Mouse (Mus musculus): ENCODE measurements around the gene Gm49383. TPM values are rescaled to one million over a fixed set of nuclear protein-coding genes. Genes with fewer than 3 reads are reported as not detected.

The Gm49383 gene
- total RNA-seq, 1 experiment: 11.7 TPM

GRCm38 (mm10) chr12:69220613-69221277, 23.8 kb upstream of the Gm49383 start:
- Histone ChIP-seq H3K36me3 (ENCODE audit: control insufficient read depth, insufficient read depth, low read length, poor library complexity, severe bottlenecking) (peaks cover 27% of the 10 kb centered on the region; the same call in 1 of the 2 replicates), H3K27ac (ENCODE audit: insufficient read depth, low read depth, low read length, poor library complexity, severe bottlenecking) (no peak overlapping the region), H3K4me3 (ENCODE audit: insufficient read depth in 1 of 2, low read depth in 1 of 2, low read length in 2 of 2, poor library complexity in 1 of 2, severe bottlenecking in 1 of 2) (no peak overlapping the region; a peak in 1 of 4 replicates), H3K9me3 (ENCODE audit: control insufficient read depth, insufficient read depth, low read depth, low read length) (no peaks in the 10 kb centered on the region), H3K9ac (ENCODE audit: insufficient read depth, low read depth, low read length, poor library complexity, severe bottlenecking) (no peak overlapping the region; the same call in 1 of the 2 replicates), H3K4me1 (ENCODE audit: control insufficient read depth in 2 of 2, insufficient read depth in 2 of 2, low read length in 2 of 2, poor library complexity in 1 of 2) (peaks cover 0 to 2% of the 10 kb centered on the region in 2 experiments; a peak in 1 of 4 replicates)
- no peak for TF ChIP-seq HCFC1 (IDR thresholded peaks at IDR 0.05; ENCODE audit: borderline replicate concordance, insufficient read depth, low read length)
- TF ChIP-seq CHD2 (IDR thresholded peaks at IDR 0.05; ENCODE audit: low read depth, low read length): no peak
- TF ChIP-seq MAFK (IDR thresholded peaks at IDR 0.05; ENCODE audit: insufficient read depth, low read depth, low read length): no peak
- no peak for TF ChIP-seq ZNF384 (IDR thresholded peaks at IDR 0.05; ENCODE audit: low read depth, low read length)
- no peak for TF ChIP-seq ZC3H11A (IDR thresholded peaks at IDR 0.05; ENCODE audit: borderline replicate concordance, low read depth, low read length)
- in situ Hi-C loops (cut with MboI; ENCODE audit: low sequenced_read_pairs in 2 of 2, unreplicated experiment in 2 of 2): no loop called here
- DNase-seq (ENCODE audit: low read depth, low spot score): no peak

GRCm38 (mm10) chr12:69216587-69216986, 19.7 kb upstream of the Gm49383 start:
- DNase-seq (ENCODE audit: low read depth, low spot score): no peak
- H3K9ac ChIP-seq (ENCODE audit: insufficient read depth, low read depth, low read length, poor library complexity, severe bottlenecking): no peak overlapping the region
- no peaks in the 10 kb centered on the region for H3K9me3 ChIP-seq (ENCODE audit: control insufficient read depth, insufficient read depth, low read depth, low read length)
- H3K36me3 ChIP-seq (ENCODE audit: control insufficient read depth, insufficient read depth, low read length, poor library complexity, severe bottlenecking): peaks cover 37% of the 10 kb centered on the region
- TF ChIP-seq HCFC1 (IDR thresholded peaks at IDR 0.05; ENCODE audit: borderline replicate concordance, insufficient read depth, low read length) (no peak), MAFK (IDR thresholded peaks at IDR 0.05; ENCODE audit: insufficient read depth, low read depth, low read length) (no peak), ZC3H11A (IDR thresholded peaks at IDR 0.05; ENCODE audit: borderline replicate concordance, low read depth, low read length) (no peak), ZNF384 (IDR thresholded peaks at IDR 0.05; ENCODE audit: low read depth, low read length) (no peak), CHD2 (IDR thresholded peaks at IDR 0.05; ENCODE audit: low read depth, low read length) (no peak)
- in situ Hi-C loops (cut with MboI; ENCODE audit: low sequenced_read_pairs in 2 of 2, unreplicated experiment in 2 of 2): no loop called here
- H3K4me3 ChIP-seq (ENCODE audit: insufficient read depth in 1 of 2, low read depth in 1 of 2, low read length in 2 of 2, poor library complexity in 1 of 2, severe bottlenecking in 1 of 2): no peak overlapping the region
- H3K27ac ChIP-seq (ENCODE audit: insufficient read depth, low read depth, low read length, poor library complexity, severe bottlenecking): no peak overlapping the region
- 0 out of 4 replicates have a peak, but pooled peaks cover 0 to 2% of the 10 kb centered on the region in 2 experiments for H3K4me1 ChIP-seq (ENCODE audit: control insufficient read depth in 2 of 2, insufficient read depth in 2 of 2, low read length in 2 of 2, poor library complexity in 1 of 2)

GRCm38 (mm10) chr12:69215000-69215785, 18.3 kb upstream of the Gm49383 start:
- Histone ChIP-seq H3K9ac (ENCODE audit: insufficient read depth, low read depth, low read length, poor library complexity, severe bottlenecking) (no peak overlapping the region), H3K27ac (ENCODE audit: insufficient read depth, low read depth, low read length, poor library complexity, severe bottlenecking) (no peak overlapping the region), H3K9me3 (ENCODE audit: control insufficient read depth, insufficient read depth, low read depth, low read length) (no peaks in the 10 kb centered on the region), H3K36me3 (ENCODE audit: control insufficient read depth, insufficient read depth, low read length, poor library complexity, severe bottlenecking) (peaks cover 39% of the 10 kb centered on the region), H3K4me1 (ENCODE audit: control insufficient read depth in 2 of 2, insufficient read depth in 2 of 2, low read length in 2 of 2, poor library complexity in 1 of 2) (peaks cover 0 to 4% of the 10 kb centered on the region in 2 experiments; a peak in 1 of 4 replicates), H3K4me3 (ENCODE audit: insufficient read depth in 1 of 2, low read depth in 1 of 2, low read length in 2 of 2, poor library complexity in 1 of 2, severe bottlenecking in 1 of 2) (no peak overlapping the region)
- TF ChIP-seq MAFK (IDR thresholded peaks at IDR 0.05; ENCODE audit: insufficient read depth, low read depth, low read length) (no peak), ZNF384 (IDR thresholded peaks at IDR 0.05; ENCODE audit: low read depth, low read length) (no peak), CHD2 (IDR thresholded peaks at IDR 0.05; ENCODE audit: low read depth, low read length) (no peak), HCFC1 (IDR thresholded peaks at IDR 0.05; ENCODE audit: borderline replicate concordance, insufficient read depth, low read length) (no peak), ZC3H11A (IDR thresholded peaks at IDR 0.05; ENCODE audit: borderline replicate concordance, low read depth, low read length) (no peak)
- in situ Hi-C loops (cut with MboI; ENCODE audit: low sequenced_read_pairs in 2 of 2, unreplicated experiment in 2 of 2): no loop called here
- DNase-seq (ENCODE audit: low read depth, low spot score): no peak

GRCm38 (mm10) chr12:69214393-69214792, 17.5 kb upstream of the Gm49383 start:
- Histone ChIP-seq H3K4me3 (ENCODE audit: insufficient read depth in 1 of 2, low read depth in 1 of 2, low read length in 2 of 2, poor library complexity in 1 of 2, severe bottlenecking in 1 of 2) (no peak overlapping the region), H3K27ac (ENCODE audit: insufficient read depth, low read depth, low read length, poor library complexity, severe bottlenecking) (no peak overlapping the region), H3K36me3 (ENCODE audit: control insufficient read depth, insufficient read depth, low read length, poor library complexity, severe bottlenecking) (peaks cover 37% of the 10 kb centered on the region), H3K9me3 (ENCODE audit: control insufficient read depth, insufficient read depth, low read depth, low read length) (no peaks in the 10 kb centered on the region), H3K9ac (ENCODE audit: insufficient read depth, low read depth, low read length, poor library complexity, severe bottlenecking) (no peak overlapping the region), H3K4me1 (ENCODE audit: control insufficient read depth in 2 of 2, insufficient read depth in 2 of 2, low read length in 2 of 2, poor library complexity in 1 of 2) (peaks cover 4% of the 10 kb centered on the region in 2 experiments; a peak in 1 of 4 replicates)
- no peak for TF ChIP-seq CHD2 (IDR thresholded peaks at IDR 0.05; ENCODE audit: low read depth, low read length)
- no peak for TF ChIP-seq HCFC1 (IDR thresholded peaks at IDR 0.05; ENCODE audit: borderline replicate concordance, insufficient read depth, low read length)
- TF ChIP-seq ZC3H11A (IDR thresholded peaks at IDR 0.05; ENCODE audit: borderline replicate concordance, low read depth, low read length): no peak
- no peak for TF ChIP-seq MAFK (IDR thresholded peaks at IDR 0.05; ENCODE audit: insufficient read depth, low read depth, low read length)
- TF ChIP-seq ZNF384 (IDR thresholded peaks at IDR 0.05; ENCODE audit: low read depth, low read length): no peak
- DNase-seq (ENCODE audit: low read depth, low spot score): no peak
- in situ Hi-C loops (cut with MboI; ENCODE audit: low sequenced_read_pairs in 2 of 2, unreplicated experiment in 2 of 2): no loop called here
